Mouse (Mus musculus) megakaryocyte, embryonic 14.5 days (primary cell): ENCODE results near the gene Bmi1.

Source experiments
- FLI1 ChIP-seq: IDR thresholded peaks from 2 replicates; pipeline ENCODE4 v1.6.1; 2012; ENCODE audit warnings: low read length, inconsistent platforms, mixed read lengths
- GATA1 ChIP-seq: IDR thresholded peaks from 3 replicates; pipeline ENCODE4 v1.6.1; 2012; ENCODE audit warnings: mixed read lengths, low read length, inconsistent platforms, borderline replicate concordance

DNA sequence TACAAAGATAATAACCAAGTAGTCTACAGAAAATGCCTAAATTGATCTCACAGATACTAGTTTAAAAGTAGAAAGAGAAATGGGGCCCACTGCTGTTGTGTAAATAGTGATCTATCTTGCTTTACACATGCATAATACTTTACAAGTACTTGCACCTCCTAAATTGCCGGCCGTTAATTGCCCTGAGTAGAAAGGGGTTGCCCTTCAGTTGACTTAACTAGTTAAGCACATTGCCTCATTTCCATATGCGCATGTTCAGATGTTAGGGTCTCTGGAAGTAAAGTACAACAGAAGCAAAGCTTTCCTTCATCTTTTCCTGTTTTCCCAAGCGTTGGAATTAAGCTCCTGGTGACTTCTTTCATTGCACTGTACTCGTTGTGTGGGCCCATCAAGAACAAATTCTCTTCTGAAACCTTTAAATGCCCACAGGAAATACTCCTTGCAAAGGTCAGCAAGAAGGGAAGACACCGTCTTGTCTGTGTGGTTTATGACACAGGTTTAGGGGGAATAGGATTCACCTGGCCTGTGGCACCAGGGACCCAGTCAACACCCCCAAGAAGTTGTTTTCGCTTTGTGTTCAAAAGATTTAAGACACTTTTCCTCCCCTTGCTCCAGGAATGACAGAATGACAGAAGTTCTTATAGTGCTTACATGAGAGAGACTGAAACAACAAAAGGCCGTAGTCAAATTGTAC lies 10.2 kb downstream of the Bmi1 start:
- TF ChIP-seq GATA1 (no peak), FLI1 (no peak)
